Mouse (Mus musculus) neural tube, postnatal 0 days (tissue): ENCODE measurements around the gene Atp2c1. TPM values are rescaled to one million over a fixed set of nuclear protein-coding genes. Genes with fewer than 3 reads are reported as not detected.

Experiments used
- polyA plus RNA-seq: library from polyadenylated mRNA; unstranded; fragments of >200 nt; fragmentation: Nextera tagmentation; extraction: Ambion mirVana; gene quantifications from 2 replicates; pipeline ENCODE4 v1.2.1, GENCODE M21; 2015

Atp2c1 gene
- 66.0 and 67.7 TPM in 2 replicates for polyA plus RNA-seq

GRCm38 (mm10) chr9:105527219-105527618 is at the start of gene Atp2c1:
Gene Atp2c1, minus strand, starts transcription at chr9:105527319.

GRCm38 (mm10) chr9:105395218-105395627 is 131.9 kb downstream of the Atp2c1 start, which contains the start of the genes Aste1 and Nek11:
Gene Aste1, plus strand, starts transcription at chr9:105395392.
Gene Nek11, minus strand, starts transcription at chr9:105395524.

Other genes with a start within 250 kb of the Atp2c1 start
- 8.7 and 9.8 TPM in 2 replicates for gene Aste1, start 131.9 kb downstream of the Atp2c1 start, polyA plus RNA-seq
- gene Nek11, start 131.8 kb downstream of the Atp2c1 start, polyA plus RNA-seq = 2.1 and 2.8 TPM in 2 replicates
- 13.1 and 13.6 TPM in 2 replicates for gene Pik3r4, start 115.7 kb upstream of the Atp2c1 start, polyA plus RNA-seq